Mouse (Mus musculus) left cerebral cortex, postnatal 10 days (tissue): ENCODE measurements at regions not wholly inside any gene's neighbourhood (a gene's known extent, or its start where the extent isn't known, plus 50 kb on each side); places are given as distances from the start of the nearest gene placed in this dataset.
A peak's percentile ranks its signal among the peaks of the same experiment; 100 is the strongest.
"Not testable (repeated sequence)": the region's sequence is repeated elsewhere in the genome, so short reads cannot be mapped to it uniquely, and the experiment has no call there.

Experiments used
- DNase-seq, 2 experiments: peaks; one replicate each; pipeline ENCODE4 v3.0.0; 2021 to 2022; ENCODE audit warnings: low spot score in 2 of 2, mixed read lengths in 1 of 2; ENCODE audit errors: extremely low spot score in 1 of 2
- intact Hi-C: fragments of 180-260 bp; cut with DNase I; formaldehyde crosslinking; loops from one replicate; pipeline ENCODE4 v1.15.1; 2025

- DNase-seq: peak in 1 of 2 experiments; percentile 21
- intact Hi-C loops: no loop called here
These were observed 250.5 kb downstream of the Kcnc2 start for GRCm38 (mm10) chr10:112521388-112521787.

DNA sequence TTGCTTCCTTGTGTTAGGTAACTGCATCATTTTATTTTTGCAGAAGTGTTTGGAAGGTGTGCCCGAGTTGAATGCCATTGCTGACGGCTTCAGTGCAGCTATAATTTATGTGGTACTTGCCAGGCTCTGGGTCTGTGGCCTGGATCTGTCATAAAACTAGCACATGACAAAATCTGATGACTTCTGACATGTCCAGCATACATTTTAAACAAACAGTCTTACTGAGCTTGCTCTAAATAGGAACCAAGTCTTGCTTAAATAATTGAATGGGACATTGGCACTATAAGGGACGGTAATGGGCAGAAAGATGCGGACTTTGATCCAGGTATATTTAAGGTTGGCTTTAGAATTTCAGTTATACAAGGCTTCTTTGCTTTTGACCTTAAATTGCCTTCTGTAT lies 272.1 kb downstream of the Kcnc2 start:
- intact Hi-C loops: no loop called here
- DNase-seq: no peak

DNA sequence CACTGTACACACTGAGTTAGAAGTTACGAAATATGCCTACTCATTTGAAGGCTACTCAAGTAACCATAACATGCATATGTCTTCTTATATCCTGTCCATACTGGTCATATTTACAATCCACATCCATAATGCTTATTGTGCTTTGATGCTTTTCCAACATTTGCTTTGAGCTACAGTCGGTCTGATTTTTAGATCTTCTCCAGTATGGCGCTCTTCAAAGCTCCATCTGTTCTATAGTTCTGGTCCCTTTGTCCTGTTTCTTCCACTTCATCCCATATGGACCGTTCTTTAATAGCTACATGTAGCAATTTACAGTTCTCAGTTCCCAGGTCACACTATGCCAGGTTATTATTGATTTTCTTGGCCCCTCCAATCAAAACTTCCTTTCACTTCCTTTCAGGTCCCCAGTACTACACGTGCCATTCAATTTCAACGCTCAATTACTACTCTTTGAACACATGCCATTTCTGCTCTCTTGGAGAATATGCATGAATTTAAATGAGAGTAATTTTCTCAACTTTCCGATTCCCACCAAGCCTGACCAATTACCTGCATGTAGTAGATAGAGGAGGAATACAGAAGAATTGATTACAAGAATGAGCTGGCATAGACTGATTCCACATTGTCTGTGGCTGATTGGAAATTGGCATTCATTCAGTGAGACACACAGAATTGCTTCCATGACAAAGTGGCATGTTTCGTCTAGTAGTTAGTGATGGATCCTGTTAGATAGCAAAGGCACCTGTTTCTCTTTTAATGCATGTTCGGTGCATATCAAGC lies 301.0 kb downstream of the Kcnc2 start:
- intact Hi-C loops: no loop called here
- DNase-seq: peak in 1 of 2 experiments; percentile 7

DNA sequence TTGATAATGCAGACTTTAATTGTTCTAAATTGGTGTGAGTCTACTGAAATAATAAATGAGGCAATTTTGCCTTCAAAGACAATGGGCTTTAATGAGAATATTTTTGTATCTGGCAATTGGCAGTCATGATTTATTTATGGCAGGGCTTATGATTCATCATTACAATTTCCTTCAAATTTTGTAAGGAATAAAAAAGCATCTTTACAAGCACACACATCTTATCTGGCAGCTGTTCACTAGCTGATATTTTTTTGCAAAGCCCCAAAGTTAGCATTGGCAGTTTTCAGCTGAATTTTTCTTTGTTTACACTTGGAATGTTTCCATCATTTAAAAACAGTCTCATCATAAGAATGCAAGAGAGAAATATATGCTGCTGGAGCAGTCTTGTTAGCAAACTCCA lies 301.6 kb downstream of the Kcnc2 start:
- intact Hi-C loops: no loop called here
- peak in 1 of 2 experiments; percentile 10 for DNase-seq

- no peak for DNase-seq
- intact Hi-C loops: no loop called here
These were observed 314.0 kb downstream of the Kcnc2 start for GRCm38 (mm10) chr10:112584939-112585338.

GRCm38 (mm10) chr10:112594327-112594726 lies 323.4 kb downstream of the Kcnc2 start:
- no peak for DNase-seq
- intact Hi-C loops: no loop called here

- intact Hi-C loops: no loop called here
- no peak for DNase-seq
These were observed 323.2 kb downstream of the Atxn7l3b start for GRCm38 (mm10) chr10:112605592-112605991.

GRCm38 (mm10) chr10:112607642-112608041 lies 321.2 kb downstream of the Atxn7l3b start:
- intact Hi-C loops: no loop called here
- no peak for DNase-seq

- intact Hi-C loops: no loop called here
- no peak for DNase-seq
These were observed 317.1 kb downstream of the Atxn7l3b start for GRCm38 (mm10) chr10:112611711-112612110.

GRCm38 (mm10) chr10:112613751-112614150 lies 315.1 kb downstream of the Atxn7l3b start:
- intact Hi-C loops: no loop called here
- no peak for DNase-seq

- intact Hi-C loops: no loop called here
- no peak for DNase-seq
These were observed 314.6 kb downstream of the Atxn7l3b start for GRCm38 (mm10) chr10:112614226-112614625.

GRCm38 (mm10) chr10:112619740-112620139 lies 309.1 kb downstream of the Atxn7l3b start:
- no peak for DNase-seq

DNA sequence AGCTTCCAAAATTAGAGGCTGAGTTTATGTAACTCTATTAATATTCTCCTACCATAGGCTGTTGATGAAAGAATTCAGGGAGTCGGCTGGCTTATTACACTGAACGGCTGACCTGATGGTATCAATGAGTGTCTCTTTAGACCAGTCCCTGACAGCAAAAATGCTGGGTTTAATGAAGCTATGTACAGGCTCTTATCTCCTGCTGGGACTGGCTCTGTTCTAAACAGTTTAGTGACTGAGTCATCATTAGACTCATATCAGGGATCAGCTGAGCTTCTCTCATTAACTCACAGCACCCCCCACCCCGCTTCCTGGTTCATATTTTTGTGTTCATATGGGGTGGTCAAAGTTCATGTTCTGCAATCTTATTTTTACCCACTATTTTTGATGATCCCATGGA lies 299.0 kb downstream of the Atxn7l3b start:
- intact Hi-C loops: no loop called here

More at GRCm38 (mm10) chr10:112619740-112620139, 309.1 kb downstream of the Atxn7l3b start:
- intact Hi-C loops: no loop called here

GRCm38 (mm10) chr10:112635199-112635598 lies 293.6 kb downstream of the Atxn7l3b start:
- intact Hi-C loops: no loop called here
- DNase-seq: no peak

More for the DNA sequence above, 299.0 kb downstream of the Atxn7l3b start:
- DNase-seq: no peak

GRCm38 (mm10) chr10:112636574-112636973 lies 292.2 kb downstream of the Atxn7l3b start:
- intact Hi-C loops: no loop called here
- DNase-seq: peak in 1 of 2 experiments; percentile 16

DNA sequence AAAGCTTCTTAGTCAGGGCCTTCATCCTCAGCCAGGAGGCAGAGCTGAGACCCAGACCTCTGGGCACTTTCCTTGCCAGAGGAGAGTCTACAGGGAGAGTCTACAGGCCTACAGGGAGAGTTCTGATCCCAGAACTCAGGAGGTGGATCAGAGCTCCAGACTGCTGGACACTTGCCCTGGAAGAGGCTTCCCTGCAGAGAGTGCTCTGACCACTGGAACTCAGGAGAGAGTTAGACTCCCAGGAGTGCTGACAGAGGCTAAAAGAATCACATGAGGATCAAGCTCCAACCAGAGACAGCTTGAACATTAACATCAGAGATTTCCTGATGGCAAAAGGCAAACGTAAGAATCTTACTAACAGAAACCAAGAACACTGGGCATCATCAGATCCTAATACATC lies 288.2 kb downstream of the Atxn7l3b start:
- DNase-seq, intact Hi-C loops: not testable (repeated sequence)

DNA sequence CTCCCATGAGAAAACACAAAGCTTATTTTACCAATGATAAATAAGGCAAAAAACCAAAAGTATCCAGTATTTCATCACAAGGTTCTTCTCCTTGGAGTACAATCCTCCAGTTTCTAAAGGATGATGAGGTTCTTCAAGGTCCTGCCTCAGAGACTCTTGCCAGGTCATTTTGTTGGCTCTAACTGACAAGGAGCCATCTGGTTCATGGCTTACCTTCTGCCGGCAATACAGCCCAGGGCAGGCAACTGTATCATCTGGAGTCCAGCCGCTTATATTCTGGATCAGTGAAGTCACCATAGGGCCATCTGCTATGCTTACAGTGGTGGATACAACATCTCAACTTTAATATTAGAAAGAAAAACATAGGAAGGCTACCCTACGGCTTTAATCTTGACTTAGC lies 279.8 kb downstream of the Atxn7l3b start:
- no peak for DNase-seq
- intact Hi-C loops: no loop called here
